Mouse (Mus musculus): ENCODE results near the gene Shisal2a. TPM values are rescaled to one million over a fixed set of nuclear protein-coding genes. Genes with fewer than 3 reads are reported as not detected.
A peak's percentile ranks its signal among the peaks of the same experiment; 100 is the strongest.

The Shisal2a gene
- 1.1 and 2.4 TPM in 2 replicates for polyA plus RNA-seq (2016; fragmentation: Nextera tagmentation; extraction: Ambion mirVana)

DNA sequence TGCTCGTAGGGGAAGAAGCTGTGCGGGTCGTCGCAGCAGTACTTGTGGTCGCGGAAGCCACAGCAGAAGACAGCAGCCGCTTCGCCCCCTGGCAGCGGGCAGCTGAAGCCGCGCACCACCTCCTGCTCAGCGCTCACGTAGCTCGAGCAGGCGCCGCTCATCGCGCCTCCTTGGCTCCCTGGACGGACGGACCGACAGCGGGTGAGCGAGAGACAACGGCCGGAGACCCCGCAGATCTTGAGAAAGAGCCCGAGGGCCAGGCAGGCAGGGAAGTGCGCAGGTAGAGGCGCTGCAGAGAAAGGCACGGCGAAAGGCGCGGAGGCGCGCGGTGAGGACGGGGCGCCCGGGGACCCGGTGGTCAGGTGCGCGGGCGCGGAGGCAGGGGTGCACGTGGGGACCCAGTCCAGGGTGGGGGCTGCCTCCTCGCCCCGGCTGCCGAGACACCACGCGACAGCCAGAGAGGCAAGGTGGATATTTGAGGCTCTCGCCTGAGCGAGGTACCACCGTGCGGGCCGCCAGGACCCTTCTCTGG, at the start of gene Shisal2a:
Gene Shisal2a (minus strand): TSS at position 167 of the 532 bp plus-strand sequence.
- H3K27me3 ChIP-seq (ENCODE audit: insufficient read depth, poor library complexity, severe bottlenecking) = peaks cover 48% of the 10 kb centered on the region
- peaks cover 45% of the 10 kb centered on the region for H3K4me1 ChIP-seq (replicated peaks)
- DNase-seq (ENCODE audit: low spot score) = peak; percentile 53
- H3K4me3 ChIP-seq = peak within 1 kb of the TSS; percentile 61
- peak within 1 kb of the TSS; percentile 85 for H3K27ac ChIP-seq
- H3K9me3 ChIP-seq = no peaks in the 10 kb centered on the region
- no peaks in the 10 kb centered on the region for H3K36me3 ChIP-seq
- 2% methylated on average over 55 of the region's 55 CpGs for WGBS

DNA sequence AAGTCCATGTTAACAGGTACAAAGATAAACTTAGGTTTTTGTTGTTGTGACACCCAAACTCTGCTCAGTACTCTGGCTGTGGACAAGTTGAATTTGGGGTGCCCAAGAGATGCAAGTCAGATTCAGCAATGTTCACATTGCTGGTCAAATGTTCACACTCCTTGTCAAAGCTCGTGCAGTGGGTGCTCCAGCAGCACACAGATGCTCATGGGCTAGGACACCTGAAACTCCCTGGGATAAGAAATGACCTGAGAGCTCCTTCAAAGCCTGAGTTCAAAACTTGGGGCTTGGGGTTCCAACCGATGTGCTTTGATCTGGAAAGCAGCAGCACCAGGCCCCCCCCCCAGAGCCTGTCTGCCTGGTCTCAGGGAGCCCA, 48.4 kb upstream of the Shisal2a start:
- H3K4me3 ChIP-seq = peak overlapping the region; percentile 6; the same call in 1 of the 2 replicates
- H3K27ac ChIP-seq = peak overlapping the region; percentile 85
- 28% methylated on average over 2 of the region's 2 CpGs for WGBS
- no peaks in the 10 kb centered on the region for H3K9me3 ChIP-seq
- no peaks in the 10 kb centered on the region for H3K36me3 ChIP-seq
- peaks cover 30% of the 10 kb centered on the region for H3K4me1 ChIP-seq (replicated peaks)
- no peaks in the 10 kb centered on the region for H3K27me3 ChIP-seq (ENCODE audit: insufficient read depth, poor library complexity, severe bottlenecking)
- no peak for DNase-seq (ENCODE audit: low spot score)

DNA sequence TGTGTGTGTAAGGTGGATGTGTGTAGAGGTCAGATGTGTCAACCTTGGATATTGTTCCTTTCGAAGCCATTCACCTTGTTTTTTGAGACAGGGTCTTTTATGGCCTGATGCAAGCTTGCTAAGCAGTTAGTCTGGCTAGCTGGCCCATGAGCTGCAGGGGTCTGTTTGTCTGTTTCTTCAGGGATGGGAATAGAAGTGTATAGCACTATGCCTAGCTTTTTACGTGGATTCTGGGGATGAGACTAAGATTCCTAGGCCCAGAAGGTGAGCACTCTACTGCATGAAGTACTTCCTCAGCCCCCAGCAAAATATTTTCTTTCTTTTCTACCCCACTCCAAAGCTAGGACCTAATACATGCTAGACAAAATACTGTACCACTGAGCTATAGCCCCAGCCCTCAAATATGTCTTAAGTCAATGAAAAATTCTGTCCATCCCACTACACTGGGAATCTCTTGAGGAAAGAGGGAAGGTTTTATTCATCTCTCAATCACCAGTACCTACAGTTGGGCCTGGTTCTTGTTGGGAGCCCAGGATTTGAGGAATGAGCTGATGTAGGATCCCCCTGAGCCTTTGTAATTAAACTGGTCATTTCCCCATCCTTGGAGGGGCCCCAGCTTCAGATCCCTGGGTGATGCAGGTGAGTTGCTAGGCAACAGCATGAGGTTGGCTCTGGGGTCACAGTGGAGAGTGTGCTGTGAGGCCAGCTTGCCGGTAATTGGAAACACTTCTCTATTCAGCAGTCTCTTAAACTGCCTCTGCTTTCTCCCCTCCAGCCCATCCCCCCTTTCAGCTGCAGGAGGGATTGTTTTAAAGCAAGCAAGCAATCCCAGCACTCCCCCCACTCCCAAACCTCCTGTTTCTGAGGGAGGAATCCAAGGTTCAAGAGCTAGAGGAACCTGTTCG, 47.8 kb upstream of the Shisal2a start:
- Histone ChIP-seq H3K4me3 (peak overlapping the region; percentile 6; the same call in 1 of the 2 replicates), H3K27me3 (ENCODE audit: insufficient read depth, poor library complexity, severe bottlenecking) (no peaks in the 10 kb centered on the region), H3K36me3 (no peaks in the 10 kb centered on the region), H3K27ac (peak overlapping the region; percentile 85), H3K4me1 (replicated peaks) (peaks cover 36% of the 10 kb centered on the region), H3K9me3 (no peaks in the 10 kb centered on the region)
- 32% methylated on average over 4 of the region's 4 CpGs for WGBS
- peak; percentile 83 for DNase-seq (ENCODE audit: low spot score)

DNA sequence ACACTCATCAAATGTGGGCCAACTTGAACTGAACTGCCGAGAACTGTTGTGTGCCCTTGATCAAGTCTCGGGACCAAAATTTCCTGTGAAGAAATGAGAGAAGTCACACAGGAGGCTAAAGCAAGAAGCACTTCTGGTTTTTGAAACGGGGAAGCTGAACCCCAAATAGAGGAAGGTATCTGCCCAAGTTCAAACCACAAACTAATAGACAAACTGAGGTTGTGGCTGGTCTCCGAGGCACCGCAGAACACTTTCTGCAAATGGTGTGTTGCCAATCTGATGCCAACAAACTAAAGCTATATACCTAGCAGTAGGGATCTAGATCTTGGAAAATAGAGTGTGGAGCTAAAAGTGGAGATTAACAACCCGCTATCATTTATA, 45.2 kb upstream of the Shisal2a start:
- Histone ChIP-seq H3K27me3 (ENCODE audit: insufficient read depth, poor library complexity, severe bottlenecking) (no peaks in the 10 kb centered on the region), H3K27ac (no peak overlapping the region), H3K36me3 (no peaks in the 10 kb centered on the region), H3K9me3 (no peaks in the 10 kb centered on the region), H3K4me1 (replicated peaks) (peaks cover 35% of the 10 kb centered on the region), H3K4me3 (no peak overlapping the region)
- no peak for DNase-seq (ENCODE audit: low spot score)
- WGBS = 88% methylated on average over 6 of the region's 6 CpGs

DNA sequence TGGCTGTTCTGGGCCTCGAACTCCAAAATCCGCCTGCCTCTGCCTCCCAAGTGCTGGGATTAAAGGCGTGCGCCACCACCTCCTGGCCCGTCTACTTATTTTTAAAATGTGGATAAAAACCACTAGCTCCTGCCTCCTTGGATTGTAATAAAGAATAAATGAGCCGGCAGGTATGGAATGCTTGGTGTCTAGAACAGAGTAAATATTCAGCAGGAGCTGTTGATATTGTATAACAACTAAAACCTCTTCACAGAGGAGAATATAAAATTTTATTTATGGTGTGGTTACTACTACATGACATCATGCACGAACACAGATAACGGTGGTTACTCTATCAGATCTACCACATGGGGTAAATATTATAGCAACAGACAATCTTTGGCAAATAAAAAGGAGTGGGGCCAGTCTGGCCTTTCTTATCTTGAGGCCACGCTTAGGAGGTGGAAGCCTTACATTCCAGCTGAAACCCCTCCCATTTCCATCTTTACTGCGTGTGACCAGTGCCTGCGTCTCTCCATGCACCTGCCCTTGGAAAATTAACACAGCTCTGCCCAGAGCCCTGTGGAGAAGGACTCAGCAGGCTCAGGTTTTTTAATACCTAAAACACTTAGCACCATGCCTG, 44.7 kb upstream of the Shisal2a start:
- H3K9me3 ChIP-seq = no peaks in the 10 kb centered on the region
- peaks cover 30% of the 10 kb centered on the region for H3K4me1 ChIP-seq (replicated peaks)
- WGBS = 89% methylated on average over 11 of the region's 11 CpGs
- H3K36me3 ChIP-seq = no peaks in the 10 kb centered on the region
- no peak for DNase-seq (ENCODE audit: low spot score)
- H3K27ac ChIP-seq = no peak overlapping the region
- no peaks in the 10 kb centered on the region for H3K27me3 ChIP-seq (ENCODE audit: insufficient read depth, poor library complexity, severe bottlenecking)
- no peak overlapping the region for H3K4me3 ChIP-seq

DNA sequence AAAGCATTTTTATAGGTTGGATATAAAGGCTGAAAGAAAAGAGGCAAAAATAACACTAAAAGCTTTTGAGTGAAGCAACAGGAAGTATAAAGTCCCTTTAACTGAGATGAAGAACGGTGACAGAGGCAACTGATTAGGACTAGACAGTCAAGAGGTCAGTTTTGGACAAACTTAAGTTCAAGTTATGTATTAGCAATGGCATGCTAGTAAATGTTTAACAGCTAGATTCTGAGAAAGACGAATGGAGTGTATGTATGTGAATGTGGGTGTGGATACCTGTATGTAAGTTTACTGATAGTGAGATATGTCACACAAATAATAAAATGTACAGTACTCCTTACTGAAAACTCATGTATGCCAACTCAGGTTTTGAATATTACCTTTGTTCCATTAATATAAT, 41.4 kb upstream of the Shisal2a start:
- DNase-seq (ENCODE audit: low spot score) = no peak
- no peak overlapping the region for H3K4me3 ChIP-seq
- 83% methylated on average over 2 of the region's 2 CpGs for WGBS

DNA sequence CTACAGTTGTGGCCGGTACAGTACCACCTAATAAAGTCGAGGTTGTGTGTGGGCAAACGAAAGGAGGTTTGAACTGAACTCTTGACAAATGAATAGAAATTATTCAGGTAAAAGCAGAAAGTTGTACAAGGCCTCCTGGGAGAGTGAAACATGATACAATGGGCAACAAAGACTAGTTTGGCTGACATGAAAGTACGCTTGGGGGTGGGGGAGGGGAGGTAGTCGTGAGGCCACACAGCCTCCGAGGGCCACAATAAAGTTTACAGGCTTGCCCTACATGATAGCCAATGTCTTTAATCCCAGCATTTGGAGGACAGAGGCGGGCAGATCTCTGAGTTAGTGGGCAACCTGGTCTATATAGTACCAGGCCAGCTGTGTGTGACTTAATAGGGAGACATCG, 24.5 kb upstream of the Shisal2a start:
- peaks cover 10% of the 10 kb centered on the region; the same call in 1 of the 2 replicates for H3K27me3 ChIP-seq (ENCODE audit: insufficient read depth, poor library complexity, severe bottlenecking)
- H3K4me1 ChIP-seq (replicated peaks) = peaks cover 28% of the 10 kb centered on the region
- 35% methylated on average over 8 of the region's 8 CpGs for WGBS
- H3K4me3 ChIP-seq = no peak overlapping the region
- H3K36me3 ChIP-seq = no peaks in the 10 kb centered on the region
- H3K27ac ChIP-seq = peak overlapping the region; percentile 88; the same call in 1 of the 2 replicates
- H3K9me3 ChIP-seq = no peaks in the 10 kb centered on the region
- DNase-seq (ENCODE audit: low spot score) = peak; percentile 23

More for the DNA sequence above, 41.4 kb upstream of the Shisal2a start:
- Histone ChIP-seq H3K36me3 (no peaks in the 10 kb centered on the region), H3K9me3 (no peaks in the 10 kb centered on the region), H3K27me3 (ENCODE audit: insufficient read depth, poor library complexity, severe bottlenecking) (no peaks in the 10 kb centered on the region), H3K27ac (no peak overlapping the region), H3K4me1 (replicated peaks) (peaks cover 7% of the 10 kb centered on the region; the same call in 1 of the 2 replicates)

DNA sequence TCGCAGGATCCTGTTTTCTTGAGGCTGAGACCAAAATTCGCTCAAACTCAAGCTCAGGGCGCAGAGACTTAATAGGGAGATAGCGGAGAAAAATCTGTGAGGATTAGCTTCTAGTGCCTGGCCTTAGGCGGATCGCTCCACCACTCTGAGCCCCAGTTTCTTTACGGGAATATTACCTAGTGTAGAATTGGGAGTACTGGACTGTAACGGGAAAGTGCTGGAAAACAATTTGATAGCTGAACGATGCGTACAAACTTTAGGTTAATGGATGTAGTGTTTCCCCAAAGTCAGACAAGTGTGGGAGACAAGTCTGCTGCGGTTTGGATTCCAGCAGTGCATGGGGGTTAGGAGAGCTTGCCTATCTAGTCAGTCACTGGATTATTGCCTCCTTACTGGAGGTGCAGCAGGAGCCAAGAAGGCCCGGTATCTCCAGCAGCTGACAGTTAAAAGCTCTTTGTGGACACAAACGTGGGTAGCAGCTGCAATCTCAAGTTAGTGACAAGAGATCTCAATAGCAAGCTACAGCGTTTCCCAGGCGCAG, 23.8 kb upstream of the Shisal2a start, which contains the start of gene Gpx7:
Gene Gpx7 (minus strand): TSS at position 101 of the 541 bp plus-strand sequence.
- DNase-seq (ENCODE audit: low spot score) = peak; percentile 32
- H3K27ac ChIP-seq = peak within 1 kb of the TSS; percentile 88
- peak within 1 kb of the TSS; percentile 54 for H3K4me3 ChIP-seq
- no peaks in the 10 kb centered on the region for H3K9me3 ChIP-seq
- 6% methylated on average over 15 of the region's 15 CpGs for WGBS
- H3K36me3 ChIP-seq = no peaks in the 10 kb centered on the region
- H3K27me3 ChIP-seq (ENCODE audit: insufficient read depth, poor library complexity, severe bottlenecking) = peaks cover 10% of the 10 kb centered on the region; the same call in 1 of the 2 replicates
- peaks cover 28% of the 10 kb centered on the region for H3K4me1 ChIP-seq (replicated peaks)

DNA sequence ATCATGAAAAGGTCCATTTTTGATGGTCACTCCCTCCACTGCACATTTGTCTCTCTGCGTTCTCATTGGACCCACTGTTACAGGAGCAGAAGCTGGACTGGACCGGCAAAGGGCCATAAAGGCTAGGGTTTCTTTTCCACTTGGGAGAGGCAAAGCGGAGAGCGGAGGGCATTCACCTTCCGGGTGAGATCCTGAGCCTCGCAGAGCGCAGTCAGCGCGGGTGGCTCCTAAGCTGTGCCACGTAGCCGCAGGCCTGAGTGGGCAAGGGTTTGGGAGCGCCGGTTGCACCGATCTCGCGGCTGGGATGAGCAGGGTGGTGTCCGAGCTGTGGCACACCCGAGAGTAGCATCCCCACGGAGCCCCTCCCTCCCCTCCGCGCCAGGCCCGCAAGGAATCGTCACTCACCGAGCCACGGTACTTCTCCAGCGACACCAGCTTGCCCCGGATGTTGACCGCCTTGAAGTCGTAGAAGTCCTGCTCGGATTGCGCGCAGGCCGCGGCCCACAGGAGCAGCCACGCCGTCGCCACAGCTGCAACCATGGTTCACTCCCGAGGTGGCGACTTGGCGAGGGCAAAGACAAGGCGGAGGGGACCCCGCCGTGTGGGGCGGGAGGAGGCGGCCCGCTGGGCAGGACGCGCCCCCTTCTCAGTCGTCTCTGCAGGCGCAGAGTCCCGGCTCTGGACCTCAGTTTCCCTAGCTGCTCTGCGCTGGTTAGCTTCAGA, 23.1 kb upstream of the Shisal2a start:
- peak overlapping the region; percentile 88 for H3K27ac ChIP-seq
- peak overlapping the region; percentile 54 for H3K4me3 ChIP-seq
- H3K27me3 ChIP-seq (ENCODE audit: insufficient read depth, poor library complexity, severe bottlenecking) = peaks cover 10% of the 10 kb centered on the region; the same call in 1 of the 2 replicates
- peaks cover 28% of the 10 kb centered on the region for H3K4me1 ChIP-seq (replicated peaks)
- H3K9me3 ChIP-seq = no peaks in the 10 kb centered on the region
- no peaks in the 10 kb centered on the region for H3K36me3 ChIP-seq
- peak; percentile 72 for DNase-seq (ENCODE audit: low spot score)
- 1% methylated on average over 52 of the region's 52 CpGs for WGBS

DNA sequence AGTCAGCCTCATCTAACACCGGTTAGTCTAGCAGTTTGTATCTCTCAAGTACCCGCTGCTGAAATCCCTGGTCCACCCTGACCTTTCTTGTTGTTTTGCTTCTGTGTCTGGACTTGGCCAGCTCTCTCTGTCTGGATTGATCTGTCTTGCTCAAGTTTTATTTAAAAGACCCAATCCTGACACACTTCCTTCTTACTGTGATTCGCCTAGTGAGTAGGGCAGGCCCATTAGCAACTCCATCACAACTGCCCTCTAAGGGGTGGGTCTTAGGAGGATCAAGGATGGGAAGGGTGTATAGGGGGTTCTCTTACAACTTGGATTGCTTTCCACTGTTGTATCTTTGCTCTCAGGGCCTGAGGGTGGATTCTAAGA, 22.6 kb upstream of the Shisal2a start:
- Histone ChIP-seq H3K27ac (peak overlapping the region; percentile 88), H3K36me3 (peaks cover under 1% of the 10 kb centered on the region; the same call in 1 of the 2 replicates), H3K4me3 (peak overlapping the region; percentile 54), H3K9me3 (no peaks in the 10 kb centered on the region), H3K27me3 (ENCODE audit: insufficient read depth, poor library complexity, severe bottlenecking) (peaks cover 10% of the 10 kb centered on the region; the same call in 1 of the 2 replicates), H3K4me1 (replicated peaks) (peaks cover 28% of the 10 kb centered on the region)
- no peak for DNase-seq (ENCODE audit: low spot score)
- WGBS = 69% methylated on average over 3 of the region's 3 CpGs

DNA sequence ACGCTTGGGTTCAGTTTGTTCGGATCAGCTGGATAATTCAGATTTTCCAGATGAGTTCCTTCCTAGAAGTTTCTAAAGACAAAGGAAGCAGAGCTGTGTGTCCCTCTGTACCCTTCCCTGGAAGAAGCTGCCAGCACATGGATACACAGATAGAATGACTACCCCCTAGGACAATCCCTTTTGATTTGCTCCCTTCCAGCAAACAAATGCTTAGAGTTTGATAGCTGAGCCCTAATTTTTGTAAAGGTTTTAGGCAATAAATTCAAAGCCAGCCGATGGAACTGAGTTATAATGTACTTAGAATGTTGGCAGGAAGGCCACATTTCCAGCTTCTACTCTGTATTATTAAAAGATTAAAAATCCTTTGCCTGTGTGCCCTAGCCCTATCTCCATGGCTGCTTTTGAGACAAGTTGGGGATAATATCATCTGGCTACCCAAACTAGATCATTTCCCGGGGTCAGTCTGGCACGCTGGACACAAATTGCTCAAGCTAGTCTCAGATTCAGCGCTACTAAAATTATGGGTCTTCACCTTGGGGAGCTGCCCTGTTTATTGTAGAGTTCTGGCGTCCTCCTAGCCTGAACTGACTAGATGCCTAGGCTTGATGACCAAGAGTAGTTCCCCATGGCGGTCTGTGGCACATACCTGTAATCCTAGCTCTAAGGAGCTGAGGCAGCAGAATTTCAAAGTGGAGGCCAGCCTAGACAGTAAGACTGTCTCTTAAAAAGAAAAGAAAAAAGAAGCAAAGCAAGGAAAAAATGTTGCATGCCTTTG, 20.9 kb upstream of the Shisal2a start:
- Histone ChIP-seq H3K4me3 (no peak overlapping the region), H3K9me3 (no peaks in the 10 kb centered on the region), H3K27me3 (ENCODE audit: insufficient read depth, poor library complexity, severe bottlenecking) (peaks cover 10% of the 10 kb centered on the region; the same call in 1 of the 2 replicates), H3K27ac (no peak overlapping the region), H3K36me3 (peaks cover 6% of the 10 kb centered on the region; the same call in 1 of the 2 replicates), H3K4me1 (replicated peaks) (peaks cover 28% of the 10 kb centered on the region)
- WGBS = 93% methylated on average over 8 of the region's 8 CpGs
- no peak for DNase-seq (ENCODE audit: low spot score)
